Mouse (Mus musculus): Measurements from ENCODE around the gene Hils1.
"Not testable (repeated sequence)": the region's sequence is repeated elsewhere in the genome, so short reads cannot be mapped to it uniquely, and the experiment has no call there.

The Hils1 gene

DNA sequence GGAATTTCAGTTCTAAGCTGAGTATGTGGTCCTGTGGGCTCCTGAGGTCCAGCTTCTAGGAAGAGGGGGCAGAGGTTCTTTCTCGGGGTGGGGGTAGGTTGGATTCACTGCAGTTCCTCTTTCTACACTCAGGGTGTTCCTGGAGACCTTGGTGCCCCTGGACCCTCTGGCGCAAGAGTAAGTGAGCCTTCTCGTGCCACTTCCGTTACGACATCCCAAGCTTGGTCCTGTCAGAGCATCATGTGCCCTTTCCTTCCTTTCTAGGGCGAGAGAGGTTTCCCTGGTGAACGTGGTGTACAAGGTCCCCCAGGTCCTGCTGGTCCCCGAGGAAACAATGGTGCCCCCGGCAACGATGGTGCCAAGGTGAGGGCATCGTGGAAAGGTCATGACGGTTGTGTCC is 22.2 kb upstream of the Hils1 start:
- ATAC-seq (ENCODE audit: insufficient number of reproducible peaks, low FRiP score, low TSS enrichment), result no peak

DNA sequence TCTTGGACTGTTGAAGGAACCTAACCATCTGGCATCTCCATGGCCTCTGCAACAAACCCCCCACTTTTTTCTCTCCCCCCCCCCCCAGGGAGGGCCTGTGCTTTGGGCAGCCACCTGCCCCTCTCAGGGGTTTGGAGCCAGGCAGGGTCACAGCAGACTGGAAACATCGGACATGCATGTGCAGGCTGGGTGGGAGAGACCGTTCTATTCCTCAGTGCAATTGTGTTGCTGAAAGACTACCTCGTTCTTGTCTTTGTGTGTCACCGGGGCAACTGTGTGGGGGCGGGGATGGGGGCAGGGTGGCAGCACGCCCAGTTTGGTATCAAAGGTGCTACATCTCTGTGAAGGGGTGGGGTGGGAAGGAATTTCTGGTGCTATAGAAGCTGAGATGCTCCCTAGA is 15.2 kb upstream of the Hils1 start:
- ATAC-seq (ENCODE audit: insufficient number of reproducible peaks, low FRiP score, low TSS enrichment), result no peak

DNA sequence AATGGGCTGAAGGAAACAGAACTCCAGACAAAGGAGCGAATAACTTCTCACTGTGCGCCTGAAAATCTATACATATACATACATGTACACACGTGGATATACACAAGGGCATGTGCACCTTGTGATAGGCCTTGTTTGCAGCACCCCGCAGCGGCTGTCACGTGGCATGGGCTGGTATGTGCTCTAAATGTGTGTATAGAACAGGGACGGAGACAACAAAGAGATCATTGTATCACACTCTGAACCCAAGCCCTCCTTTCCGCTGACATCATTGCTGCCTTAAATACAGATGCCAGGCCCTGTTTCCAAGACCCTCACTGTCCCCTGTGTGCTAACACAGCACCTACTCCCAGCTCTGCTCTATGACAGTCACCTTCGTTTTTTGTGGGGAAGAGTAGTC is 12.3 kb upstream of the Hils1 start:
- no peak for ATAC-seq (ENCODE audit: insufficient number of reproducible peaks, low FRiP score, low TSS enrichment)

DNA sequence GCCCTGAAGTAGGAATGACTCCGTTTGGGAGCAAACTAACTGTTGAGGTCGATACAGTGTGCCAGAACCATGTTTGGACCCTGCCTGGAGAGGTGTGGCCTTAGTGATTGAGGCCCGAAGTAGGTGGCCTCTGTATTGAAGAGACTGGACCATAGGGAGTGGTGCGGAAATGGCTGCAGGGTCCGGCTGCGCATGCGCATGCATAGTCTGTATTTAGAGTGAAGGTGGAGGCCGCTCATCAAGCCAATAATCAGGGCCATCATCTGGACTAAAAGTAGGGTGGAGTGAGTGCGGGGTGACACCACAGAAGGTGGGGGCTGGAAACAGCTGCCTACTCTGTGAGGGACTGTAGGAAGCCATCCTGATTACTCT is 9.7 kb upstream of the Hils1 start:
- no peak for ATAC-seq (ENCODE audit: insufficient number of reproducible peaks, low FRiP score, low TSS enrichment)

- ATAC-seq (ENCODE audit: insufficient number of reproducible peaks, low FRiP score, low TSS enrichment), result peak; percentile 40; the same call in 1 of the 2 replicates
Observed at GRCm38 (mm10) chr11:94958065-94958858, 9.1 kb upstream of the Hils1 start.

GRCm38 (mm10) chr11:94962534-94963101 is 4.8 kb upstream of the Hils1 start:
- ATAC-seq (ENCODE audit: insufficient number of reproducible peaks, low FRiP score, low TSS enrichment), result no peak; the same call in 1 of the 2 replicates

DNA sequence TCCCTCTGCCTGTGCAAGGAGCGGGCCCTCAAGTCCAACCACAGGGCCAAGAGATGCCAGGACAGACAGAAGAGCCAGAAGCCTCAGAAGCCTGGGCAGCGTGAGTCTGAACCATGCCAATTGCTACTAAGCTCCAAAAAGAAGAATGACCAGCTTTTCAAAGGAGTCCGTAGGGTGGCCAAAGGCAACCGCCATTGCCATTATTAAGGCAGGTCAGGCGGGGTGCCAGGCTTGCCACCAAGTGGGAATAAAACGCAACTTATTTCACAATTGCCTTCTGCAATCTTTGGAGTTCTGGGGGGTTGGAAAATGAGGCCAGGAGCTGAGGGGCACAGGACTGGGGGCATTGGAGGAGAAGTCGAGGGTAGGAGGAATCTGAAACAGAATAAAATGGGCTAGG is 794 bp downstream of the Hils1 start:
- no peak for ATAC-seq (ENCODE audit: insufficient number of reproducible peaks, low FRiP score, low TSS enrichment)

DNA sequence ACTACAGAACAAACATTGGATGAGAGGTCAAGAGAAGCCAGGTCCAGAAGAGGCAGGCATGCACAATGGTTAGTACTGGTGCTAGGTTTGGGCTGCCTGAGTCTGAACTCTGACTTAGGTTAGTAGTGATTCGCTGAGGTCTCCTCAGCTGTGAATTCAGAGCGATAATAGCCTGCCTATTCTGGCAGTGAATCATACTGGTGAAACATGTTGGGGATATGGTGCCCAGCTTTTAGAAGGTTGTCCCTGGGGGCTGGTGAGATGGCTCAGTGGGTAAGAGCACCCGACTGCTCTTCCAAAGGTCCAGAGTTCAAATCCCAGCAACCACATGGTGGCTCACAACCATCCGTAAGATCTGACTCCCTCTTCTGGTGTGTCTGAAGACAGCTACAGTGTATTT is 2.3 kb downstream of the Hils1 start:
- ATAC-seq (ENCODE audit: insufficient number of reproducible peaks, low FRiP score, low TSS enrichment), result not testable (repeated sequence)

DNA sequence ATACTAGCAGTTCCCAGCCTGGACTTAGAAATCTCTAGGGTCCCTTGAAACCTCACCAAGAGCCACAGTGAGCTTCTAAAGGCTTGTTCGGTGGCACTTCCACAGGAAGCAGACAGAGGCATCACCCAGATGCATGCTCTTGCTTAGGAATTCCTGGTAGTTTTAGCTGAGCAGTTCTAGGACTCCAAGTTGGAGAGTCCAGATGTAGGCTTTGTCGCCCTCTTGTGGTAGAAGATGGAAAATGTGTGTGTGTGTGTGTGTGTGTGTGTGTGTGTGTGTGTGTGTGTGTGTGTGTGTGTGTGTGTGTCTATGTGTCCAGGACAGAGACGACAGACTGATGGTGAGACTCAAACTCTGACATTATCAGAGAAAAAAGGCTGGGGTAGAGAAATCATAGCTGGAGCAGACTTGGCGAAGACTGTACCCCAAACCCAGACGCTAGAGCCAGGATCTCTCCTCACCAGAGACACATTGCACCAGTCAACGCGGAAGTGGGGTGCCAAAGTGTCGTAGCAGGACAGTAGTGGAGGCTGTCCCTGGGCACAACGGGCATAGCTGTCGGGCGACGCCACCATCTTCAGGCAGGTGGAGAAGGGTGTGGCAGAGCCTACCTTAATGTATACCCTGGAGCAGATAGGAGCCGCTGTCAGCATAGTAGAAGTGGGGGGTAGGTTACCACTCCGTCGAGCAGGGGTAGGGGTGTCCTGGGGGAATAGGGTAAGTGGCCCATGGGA is 3.0 kb downstream of the Hils1 start:
- ATAC-seq (ENCODE audit: insufficient number of reproducible peaks, low FRiP score, low TSS enrichment), result no peak

DNA sequence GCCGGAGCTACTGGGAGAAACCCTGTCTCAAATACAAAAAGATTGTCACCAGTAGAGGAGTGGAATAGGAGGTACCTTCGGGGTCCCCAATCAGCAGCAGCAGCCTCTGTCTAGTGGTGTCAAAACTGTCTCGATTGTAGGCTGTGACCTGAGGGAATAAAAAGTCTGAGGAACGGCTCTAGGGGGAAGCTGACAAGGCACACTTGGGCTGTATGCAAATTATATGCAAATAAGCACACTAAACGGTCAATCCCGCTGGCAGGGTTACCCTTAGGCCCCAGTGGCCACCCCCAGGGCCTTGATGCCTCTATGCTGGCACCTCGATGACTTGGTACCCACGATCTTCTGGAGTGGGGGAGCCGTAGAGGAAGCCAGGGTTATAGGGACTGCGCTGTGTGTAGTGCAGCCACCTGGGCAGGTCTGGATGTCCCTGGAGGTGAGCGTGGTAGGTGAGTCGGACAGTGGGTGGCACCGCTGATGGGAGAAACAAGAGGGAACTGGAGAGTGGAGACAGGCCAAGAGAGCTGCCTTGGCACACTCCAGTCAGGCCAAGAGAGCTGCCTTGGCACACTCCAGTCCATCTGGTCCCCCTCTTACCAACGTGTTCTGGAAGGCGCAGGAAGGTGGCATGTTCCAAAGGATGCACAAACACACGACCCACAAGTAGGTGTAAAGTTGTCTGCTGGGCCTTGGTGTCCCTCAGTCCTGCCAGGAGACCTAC is 4.7 kb downstream of the Hils1 start:
- ATAC-seq (ENCODE audit: insufficient number of reproducible peaks, low FRiP score, low TSS enrichment), result peak; percentile 49; the same call in 1 of the 2 replicates

GRCm38 (mm10) chr11:94972887-94973286 is 5.5 kb downstream of the Hils1 start:
- no peak for ATAC-seq (ENCODE audit: insufficient number of reproducible peaks, low FRiP score, low TSS enrichment)

DNA sequence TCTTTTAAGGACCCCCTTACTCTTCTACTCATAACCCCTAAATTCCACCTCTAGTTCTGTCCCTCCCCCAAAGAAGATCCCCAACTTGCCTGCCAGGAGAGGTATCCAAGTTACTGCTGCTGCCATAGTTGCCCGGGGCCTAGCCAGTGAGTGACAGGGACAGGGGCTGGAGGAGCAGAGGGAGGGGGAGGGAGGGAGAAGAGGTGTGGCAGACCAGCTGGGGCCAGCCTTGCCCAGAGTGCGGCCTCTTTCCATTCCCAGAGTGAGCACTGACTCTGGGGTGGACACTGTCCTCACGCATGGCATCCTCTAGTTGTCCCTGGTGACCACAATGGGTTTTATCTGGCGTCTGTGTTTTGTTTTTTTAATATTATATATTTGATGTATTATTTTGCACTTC is 5.9 kb downstream of the Hils1 start:
- ATAC-seq (ENCODE audit: insufficient number of reproducible peaks, low FRiP score, low TSS enrichment), result no peak

GRCm38 (mm10) chr11:94974951-94975350 is 7.6 kb downstream of the Hils1 start:
- no peak for ATAC-seq (ENCODE audit: insufficient number of reproducible peaks, low FRiP score, low TSS enrichment)

DNA sequence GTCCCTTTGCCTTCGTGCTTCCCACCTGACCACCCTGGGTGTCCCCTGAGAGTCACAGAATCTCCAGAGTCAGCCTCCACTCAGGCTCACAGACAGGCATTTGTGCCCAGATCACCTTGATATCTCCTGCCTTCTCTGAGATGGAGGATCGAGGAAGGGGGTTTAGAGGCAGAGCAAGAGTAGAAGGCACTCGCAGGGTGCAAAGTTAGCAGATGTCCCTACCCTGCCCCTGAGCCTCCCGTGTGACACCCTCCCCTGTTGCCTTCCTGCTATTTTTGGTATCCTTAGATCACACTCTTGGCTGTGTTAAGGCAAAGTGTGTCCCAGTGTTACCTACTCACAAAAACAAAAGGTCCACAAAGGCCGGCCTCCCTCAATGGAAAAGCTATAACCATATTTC is 8.8 kb downstream of the Hils1 start, which contains the start of gene Sgca:
Sgca (minus strand) TSS at position 129 of the 400 bp plus-strand sequence.
- no peak for ATAC-seq (ENCODE audit: insufficient number of reproducible peaks, low FRiP score, low TSS enrichment)

GRCm38 (mm10) chr11:94978178-94978915 is 11.0 kb downstream of the Hils1 start:
- ATAC-seq (ENCODE audit: insufficient number of reproducible peaks, low FRiP score, low TSS enrichment), result no peak

DNA sequence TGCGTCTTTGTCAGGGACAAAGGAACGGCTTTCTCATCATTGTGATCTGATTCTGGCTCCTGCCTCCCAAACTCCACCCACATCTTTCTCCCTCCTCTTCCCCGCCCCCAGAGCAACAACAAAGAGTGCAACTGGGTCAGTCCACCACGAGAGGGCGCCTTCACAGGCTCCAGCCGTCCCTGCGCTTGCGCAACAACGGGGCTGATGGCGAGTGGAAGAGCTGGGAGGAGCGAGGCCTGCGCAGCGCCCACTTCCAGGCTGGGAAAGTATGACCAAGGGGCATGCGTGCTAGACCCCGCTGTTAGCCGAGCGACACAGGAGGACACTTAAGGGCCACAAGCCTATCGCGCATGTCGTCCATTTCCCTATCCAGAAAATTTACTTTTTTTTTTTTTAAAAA is 11.6 kb downstream of the Hils1 start:
- peak; percentile 90 for ATAC-seq (ENCODE audit: insufficient number of reproducible peaks, low FRiP score, low TSS enrichment)

DNA sequence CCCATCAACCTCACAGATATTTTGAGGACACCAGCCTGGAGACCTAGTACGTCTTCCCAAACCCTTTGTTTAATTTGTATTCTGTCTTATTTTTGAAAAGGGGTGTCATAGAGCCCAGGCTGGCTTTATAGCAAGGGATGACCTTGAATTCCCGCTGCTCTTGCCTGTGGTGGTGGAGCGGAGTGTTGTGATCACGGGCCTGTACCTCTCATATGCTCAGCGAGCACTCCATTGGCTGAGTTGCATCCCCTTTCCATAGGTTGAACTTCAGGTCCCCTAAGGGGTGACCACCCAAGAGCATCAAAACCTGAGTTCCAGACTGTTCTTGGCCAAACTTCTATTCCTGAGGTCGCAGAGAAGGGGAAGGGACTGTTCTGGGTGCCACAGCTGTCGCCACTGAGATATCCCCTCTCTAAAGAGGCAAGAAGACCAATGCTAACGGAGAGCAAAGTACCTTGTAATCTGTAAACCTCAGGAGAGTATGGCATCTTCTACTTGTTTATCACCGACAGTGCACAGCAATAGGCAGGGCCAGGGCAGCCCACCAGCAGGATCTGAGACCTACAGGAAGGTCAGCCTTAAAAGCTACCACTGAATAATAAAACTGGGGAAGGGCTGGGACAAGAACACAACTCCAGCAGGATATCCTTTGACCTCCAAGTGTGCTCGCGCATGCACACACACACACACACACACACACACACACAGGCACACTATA is 12.2 kb downstream of the Hils1 start:
- 0 out of 2 replicates have a peak, but pooled peaks have one; percentile 4 for ATAC-seq (ENCODE audit: insufficient number of reproducible peaks, low FRiP score, low TSS enrichment)

DNA sequence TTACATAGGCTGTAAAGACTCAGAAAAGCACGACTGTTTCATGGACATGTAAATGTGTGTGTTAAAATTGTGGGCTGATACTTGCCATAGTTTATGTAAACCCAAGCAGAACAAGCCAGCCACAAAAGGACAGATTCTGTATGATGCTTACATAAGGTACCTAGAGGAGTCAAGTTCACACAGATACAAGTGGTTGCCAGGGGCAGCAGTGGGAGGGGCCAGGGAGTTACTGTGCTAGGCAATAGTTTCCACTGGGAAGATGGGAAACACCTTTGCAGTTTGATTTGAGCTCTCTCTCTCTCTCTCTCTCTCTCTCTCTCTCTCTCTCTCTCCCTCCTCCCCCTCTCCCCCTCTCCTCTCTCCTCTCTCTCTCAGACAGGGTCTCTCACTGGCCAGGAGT is 17.7 kb downstream of the Hils1 start:
- no peak for ATAC-seq (ENCODE audit: insufficient number of reproducible peaks, low FRiP score, low TSS enrichment)

- no peak for ATAC-seq (ENCODE audit: insufficient number of reproducible peaks, low FRiP score, low TSS enrichment)
Observed at GRCm38 (mm10) chr11:94985822-94986221, 18.4 kb downstream of the Hils1 start.

Measured in cerebellum, adult (tissue).